ENCODE assay signal across 8 mouse cellular contexts in genomic region chr7:55793952-55794603, GRCm38 (mm10). TPM values are rescaled to one million over a fixed set of nuclear protein-coding genes. Genes with fewer than 3 reads are reported as not detected.
DNase-seq lines count a peak whose midpoint lies in the region; ATAC-seq and TF ChIP-seq lines count a peak whose summit lies in the region.

Tubgcp5 (plus strand) TSS chr7:55794154.

- H3K9me3 ChIP-seq in CH12.LX (replicated peaks; ENCODE audit: low read length), result no peaks in the 10 kb centered on the region
- no peaks in the 10 kb centered on the region for H3K9me3 ChIP-seq in forebrain, embryonic 11.5 days (ENCODE audit: control insufficient read depth, low read length)
- no peaks in the 10 kb centered on the region for H3K9me3 ChIP-seq in heart, embryonic 16.5 days (replicated peaks; ENCODE audit: control insufficient read depth, low read length)
- no peaks in the 10 kb centered on the region for H3K9me3 ChIP-seq in liver, embryonic 15.5 days (replicated peaks)
- no peaks in the 10 kb centered on the region for H3K9me3 ChIP-seq in neural tube, embryonic 12.5 days

- peak; percentile 98 for DNase-seq in CH12.LX (ENCODE audit: extremely low read depth)
- DNase-seq in c-Kit-positive CD71-positive TER-119-negative erythroid progenitor cells, embryonic 14.5 days (ENCODE audit: low read depth), result peak; percentile 95
- peak; percentile 99 for DNase-seq in forebrain, embryonic 11.5 days (ENCODE audit: low spot score)
- peak; percentile 99 for DNase-seq in kidney, postnatal 36 days
- peak; percentile 96 for DNase-seq in telencephalon, adult 2 months (ENCODE audit: low read depth, low spot score)

- peak within 1 kb of the TSS; percentile 70 to 79 (median 77) for H3K4me3 ChIP-seq in CH12.LX (replicated peaks in 1 of 3; ENCODE audit: low read depth in 2 of 3, low read length in 2 of 3, poor library complexity in 1 of 3)
- peak within 1 kb of the TSS; percentile 79 for H3K4me3 ChIP-seq in forebrain, embryonic 11.5 days (ENCODE audit: low read depth, low read length)
- H3K4me3 ChIP-seq in heart, embryonic 16.5 days (ENCODE audit: low read length), result peak within 1 kb of the TSS; percentile 89
- peak within 1 kb of the TSS; percentile 82 for H3K4me3 ChIP-seq in liver, embryonic 15.5 days (replicated peaks)
- H3K4me3 ChIP-seq in neural tube, embryonic 12.5 days, result peak within 1 kb of the TSS; percentile 77

- peak within 1 kb of the TSS; percentile 86 for H3K9ac ChIP-seq in CH12.LX (ENCODE audit: insufficient read depth, low read depth)
- peak within 1 kb of the TSS; percentile 89 for H3K9ac ChIP-seq in forebrain, embryonic 11.5 days (ENCODE audit: low read length)
- H3K9ac ChIP-seq in heart, embryonic 16.5 days (ENCODE audit: low read length), result peak within 1 kb of the TSS; percentile 93
- H3K9ac ChIP-seq in liver, embryonic 15.5 days, result peak within 1 kb of the TSS; percentile 81
- H3K9ac ChIP-seq in neural tube, embryonic 12.5 days, result peak within 1 kb of the TSS; percentile 89

- in situ Hi-C loops in CH12.LX (cut with MboI; ENCODE audit: low pct_ligation_motif_present, low pct_unique_long_range_greater_than_20kb, low sequenced_read_pairs), result no loop called here

- dilution Hi-C loops in CH12.LX (cut with MboI; ENCODE audit: extremely low pct_ligation_motif_present, extremely low pct_unique_long_range_greater_than_20kb, low sequenced_read_pairs), result no loop called here

- no peaks in the 10 kb centered on the region for H3K27me3 ChIP-seq in CH12.LX (replicated peaks)
- no peaks in the 10 kb centered on the region for H3K27me3 ChIP-seq in forebrain, embryonic 11.5 days (ENCODE audit: control insufficient read depth, insufficient read depth, low read length)
- no peaks in the 10 kb centered on the region for H3K27me3 ChIP-seq in heart, embryonic 16.5 days (ENCODE audit: control insufficient read depth, insufficient read depth, low read length)
- no peaks in the 10 kb centered on the region for H3K27me3 ChIP-seq in liver, embryonic 15.5 days
- no peaks in the 10 kb centered on the region for H3K27me3 ChIP-seq in neural tube, embryonic 12.5 days (replicated peaks)

- H3K27ac ChIP-seq in CH12.LX (ENCODE audit: insufficient read depth, low read depth), result no peak within 1 kb of the TSS; the same call in 1 of the 2 replicates
- H3K27ac ChIP-seq in forebrain, embryonic 11.5 days (ENCODE audit: low read depth, low read length), result peak within 1 kb of the TSS; percentile 41; the same call in 1 of the 2 replicates
- peak within 1 kb of the TSS; percentile 69 for H3K27ac ChIP-seq in heart, embryonic 16.5 days (ENCODE audit: low read length)
- 0 out of 2 replicates have a peak within 1 kb of the TSS, but pooled peaks have one; percentile 64 for H3K27ac ChIP-seq in liver, embryonic 15.5 days (replicated peaks)
- no peak within 1 kb of the TSS for H3K27ac ChIP-seq in neural tube, embryonic 12.5 days

- peaks cover 7% of the 10 kb centered on the region for H3K79me2 ChIP-seq in CH12.LX (replicated peaks; ENCODE audit: control insufficient read depth, extremely low read depth, insufficient read depth, poor library complexity, severe bottlenecking)

- peak; percentile 99 for ATAC-seq in forebrain, embryonic 11.5 days (replicated peaks; ENCODE audit: low FRiP score)
- ATAC-seq in heart, embryonic 16.5 days (replicated peaks; ENCODE audit: extremely low read depth, insufficient read depth, low FRiP score), result peak; percentile 99
- peak; percentile 99 for ATAC-seq in liver, embryonic 15.5 days (ENCODE audit: insufficient read depth)
- ATAC-seq in neural tube, embryonic 12.5 days (ENCODE audit: low FRiP score, low read depth), result peak; percentile 100

- under 1% methylated on average over 51 of the region's 51 CpGs for WGBS in forebrain, embryonic 11.5 days
- under 1% methylated on average over 51 of the region's 51 CpGs for WGBS in heart, embryonic 16.5 days
- WGBS in liver, embryonic 15.5 days (ENCODE audit: insufficient replicate concordance), result under 1% methylated on average over 51 of the region's 51 CpGs
- under 1% methylated on average over 51 of the region's 51 CpGs for WGBS in neural tube, embryonic 12.5 days

- TF ChIP-seq EP300 in CH12.LX (IDR thresholded peaks at IDR 0.05; ENCODE audit: low read length), result no peak

- peak; percentile 98 for TF ChIP-seq POLR2A in CH12.LX (IDR thresholded peaks at IDR 0.05; ENCODE audit: low read depth, low read length)

- no peak for TF ChIP-seq CTCF in CH12.LX (conservative IDR thresholded peaks at IDR 0.05 in 1 of 2, IDR thresholded peaks at IDR 0.05 in 1 of 2; ENCODE audit: low read depth in 2 of 2, low read length in 2 of 2)

- peaks cover 0 to 19% of the 10 kb centered on the region in 2 experiments; a peak in 2 of 4 replicates for H3K4me1 ChIP-seq in CH12.LX (ENCODE audit: control insufficient read depth in 1 of 2, insufficient read depth in 2 of 2)
- H3K4me1 ChIP-seq in forebrain, embryonic 11.5 days (replicated peaks; ENCODE audit: control insufficient read depth, insufficient read depth, low read length), result peaks cover 2% of the 10 kb centered on the region; the same call in 1 of the 2 replicates
- peaks cover 11% of the 10 kb centered on the region for H3K4me1 ChIP-seq in heart, embryonic 16.5 days (ENCODE audit: control insufficient read depth, insufficient read depth, low read length)
- peaks cover 26% of the 10 kb centered on the region for H3K4me1 ChIP-seq in liver, embryonic 15.5 days (replicated peaks)
- H3K4me1 ChIP-seq in neural tube, embryonic 12.5 days, result peaks cover 7% of the 10 kb centered on the region

- no peak for TF ChIP-seq RAD21 in CH12.LX (IDR thresholded peaks at IDR 0.05; ENCODE audit: low read depth, low read length)

- peak within 1 kb of the TSS; percentile 94 for H3K4me2 ChIP-seq in CH12.LX (ENCODE audit: insufficient read depth, low read depth, poor library complexity, severe bottlenecking)
- H3K4me2 ChIP-seq in forebrain, embryonic 11.5 days (ENCODE audit: low read depth, low read length, severe bottlenecking), result peak within 1 kb of the TSS; percentile 68
- H3K4me2 ChIP-seq in heart, embryonic 16.5 days (ENCODE audit: low read depth, low read length), result peak within 1 kb of the TSS; percentile 70
- H3K4me2 ChIP-seq in liver, embryonic 15.5 days, result peak within 1 kb of the TSS; percentile 80
- peak within 1 kb of the TSS; percentile 72 for H3K4me2 ChIP-seq in neural tube, embryonic 12.5 days (replicated peaks)

- H3K36me3 ChIP-seq in CH12.LX (replicated peaks in 1 of 2; ENCODE audit: control insufficient read depth in 1 of 2, insufficient read depth in 1 of 2, low read length in 1 of 2), result peaks cover 20 to 35% of the 10 kb centered on the region in 2 experiments
- H3K36me3 ChIP-seq in forebrain, embryonic 11.5 days (ENCODE audit: control insufficient read depth, insufficient read depth, low read length), result peaks cover 8% of the 10 kb centered on the region; the same call in 1 of the 2 replicates
- peaks cover 22% of the 10 kb centered on the region for H3K36me3 ChIP-seq in heart, embryonic 16.5 days (ENCODE audit: control insufficient read depth, insufficient read depth)
- peaks cover 26% of the 10 kb centered on the region for H3K36me3 ChIP-seq in liver, embryonic 15.5 days (replicated peaks)
- H3K36me3 ChIP-seq in neural tube, embryonic 12.5 days, result peaks cover 20% of the 10 kb centered on the region

TF ChIP-seq in CH12.LX, 34 proteins besides CTCF, POLR2A, EP300 and RAD21:
- TF ChIP-seq GABPA (IDR thresholded peaks at IDR 0.05; ENCODE audit: insufficient replicate concordance, low read depth, low read length) (no peak), ZMIZ1 (IDR thresholded peaks at IDR 0.05; ENCODE audit: low read depth, low read length) (peak; percentile 97), UBTF (IDR thresholded peaks at IDR 0.05; ENCODE audit: low read depth, low read length) (0 out of 2 replicates have a peak, but pooled peaks have one; percentile 55), MXI1 (IDR thresholded peaks at IDR 0.05; ENCODE audit: low read depth, low read length) (peak; percentile 60; the same call in 1 of the 2 replicates), HCFC1 (IDR thresholded peaks at IDR 0.05; ENCODE audit: low read depth, low read length) (peak; percentile 75), TBP (conservative IDR thresholded peaks at IDR 0.05; ENCODE audit: low read depth, low read length) (peak; percentile 72; the same call in 1 of the 2 replicates), PAX5 (IDR thresholded peaks at IDR 0.05; ENCODE audit: low read length) (no peak), KAT2A (IDR thresholded peaks at IDR 0.05; ENCODE audit: insufficient replicate concordance, low read length) (0 out of 2 replicates have a peak, but pooled peaks have one; percentile 52), MEF2A (IDR thresholded peaks at IDR 0.05; ENCODE audit: borderline replicate concordance, low read depth, low read length) (0 out of 2 replicates have a peak, but pooled peaks have one; percentile 51), POLR2AphosphoS2 (IDR thresholded peaks at IDR 0.05; ENCODE audit: low read depth, low read length) (peak; percentile 94), ELF1 (IDR thresholded peaks at IDR 0.05; ENCODE audit: low read depth, low read length) (peak; percentile 79), SIN3A (IDR thresholded peaks at IDR 0.05; ENCODE audit: low read length) (0 out of 2 replicates have a peak, but pooled peaks have one; percentile 58), ETS1 (conservative IDR thresholded peaks at IDR 0.05; ENCODE audit: low read depth, low read length) (no peak; the same call in 1 of the 2 replicates), MAX (IDR thresholded peaks at IDR 0.05; ENCODE audit: low read length) (peak; percentile 68; the same call in 1 of the 2 replicates), TCF12 (IDR thresholded peaks at IDR 0.05; ENCODE audit: low read depth, low read length) (peak; percentile 88), MAFK (IDR thresholded peaks at IDR 0.05; ENCODE audit: insufficient replicate concordance, low read length) (no peak), CHD2 (IDR thresholded peaks at IDR 0.05; ENCODE audit: low read length) (peak; percentile 99), NELFE (IDR thresholded peaks at IDR 0.05; ENCODE audit: low read depth, low read length) (peak; percentile 99), IRF4 (IDR thresholded peaks at IDR 0.05; ENCODE audit: low read depth, low read length) (peak; percentile 42)

RNA-seq across cellular contexts. Expression of gene Tubgcp5, which starts in this region (rescaled TPM):
- 13.0 and 15.1 TPM in 2 replicates for total RNA-seq in CH12.LX (2012; rRNA removed)
- total RNA-seq in CH12.LX (2014; rRNA removed), result 23.7 and 24.1 TPM in 2 replicates
- 26.7 and 28.8 TPM in 2 replicates for polyA plus RNA-seq in CH12.LX (2012; ENCODE audit: insufficient read length, low read depth)
- 40.9 and 45.2 TPM in 2 replicates for polyA plus RNA-seq in forebrain, embryonic 11.5 days (2014; fragmentation: Nextera tagmentation; extraction: Ambion mirVana)
- polyA plus RNA-seq in heart, embryonic 16.5 days (2015; fragmentation: Nextera tagmentation; extraction: Ambion mirVana), result 17.0 and 22.6 TPM in 2 replicates
- 6.4 and 6.5 TPM in 2 replicates for polyA plus RNA-seq in liver, embryonic 15.5 days (2015; fragmentation: Nextera tagmentation; extraction: Ambion mirVana)
- 36.8 and 44.6 TPM in 2 replicates for polyA plus RNA-seq in neural tube, embryonic 12.5 days (2016; fragmentation: Nextera tagmentation; extraction: Ambion mirVana)

Comparison
In these comparisons a context has a peak if more than half of its experiments do, and no peak if none do; other contexts are left out.
1. H3K27ac ChIP-seq: peak in forebrain, embryonic 11.5 days (single experiment), heart, embryonic 16.5 days (single experiment) and liver, embryonic 15.5 days (single experiment); none in CH12.LX (single experiment) and neural tube, embryonic 12.5 days (single experiment).
2. Peak in every context shown above with its lines, with median percentiles within 50 percentile points of each other: DNase-seq, H3K4me2 ChIP-seq, H3K4me3 ChIP-seq, H3K9ac ChIP-seq and ATAC-seq.